Mouse (Mus musculus) kidney, adult 9 months (tissue): ENCODE results near the gene 4930556J24Rik.
A peak's percentile ranks its signal among the peaks of the same experiment; 100 is the strongest.
"Not testable (repeated sequence)": the region's sequence is repeated elsewhere in the genome, so short reads cannot be mapped to it uniquely, and the experiment has no call there.

Experiments
- DNase-seq: peaks from one replicate; pipeline ENCODE4 v3.0.0; 2022

4930556J24Rik gene

GRCm38 (mm10) chr11:3970361-3970760 lies 6.2 kb downstream of the 4930556J24Rik start:
- peak; percentile 1 for DNase-seq

GRCm38 (mm10) chr11:3969837-3970236 lies 6.7 kb downstream of the 4930556J24Rik start:
- peak; percentile 59 for DNase-seq

- no peak for DNase-seq
These were observed 12.0 kb downstream of the 4930556J24Rik start for GRCm38 (mm10) chr11:3964416-3965172.

- DNase-seq, result peak; percentile 92
These were observed 12.8 kb downstream of the 4930556J24Rik start, which contains the start of gene Pes1 for GRCm38 (mm10) chr11:3963610-3964415. Pes1 (plus strand) TSS chr11:3963975.

GRCm38 (mm10) chr11:3963155-3963554 lies 13.4 kb downstream of the 4930556J24Rik start:
- peak; percentile 65 for DNase-seq

GRCm38 (mm10) chr11:3961761-3962160 lies 14.8 kb downstream of the 4930556J24Rik start:
- no peak for DNase-seq

- no peak for DNase-seq
These were observed 15.7 kb downstream of the 4930556J24Rik start for GRCm38 (mm10) chr11:3960901-3961300.

- DNase-seq, result peak; percentile 2
These were observed 21.2 kb downstream of the 4930556J24Rik start for GRCm38 (mm10) chr11:3955371-3955770.

- not testable (repeated sequence) for DNase-seq
These were observed 21.7 kb downstream of the 4930556J24Rik start for GRCm38 (mm10) chr11:3954876-3955275.

- peak; percentile 11 for DNase-seq
These were observed 30.2 kb downstream of the 4930556J24Rik start for GRCm38 (mm10) chr11:3946386-3946785.

GRCm38 (mm10) chr11:3941371-3941770 lies 35.2 kb downstream of the 4930556J24Rik start:
- DNase-seq, result peak; percentile 63

GRCm38 (mm10) chr11:3937321-3937874 lies 39.2 kb downstream of the 4930556J24Rik start:
- DNase-seq, result peak; percentile 93

- DNase-seq, result peak; percentile 14
These were observed 40.3 kb downstream of the 4930556J24Rik start for GRCm38 (mm10) chr11:3936318-3936717.

GRCm38 (mm10) chr11:3935135-3935534 lies 41.4 kb downstream of the 4930556J24Rik start:
- peak; percentile 66 for DNase-seq

GRCm38 (mm10) chr11:3933756-3934285 lies 42.8 kb downstream of the 4930556J24Rik start:
- DNase-seq, result peak; percentile 83

- peak; percentile 98 for DNase-seq
These were observed 44.9 kb downstream of the 4930556J24Rik start, which contains the start of gene Tcn2 for GRCm38 (mm10) chr11:3931511-3932211. Tcn2 (minus strand) TSS chr11:3932159.

GRCm38 (mm10) chr11:3930931-3931330 lies 45.6 kb downstream of the 4930556J24Rik start:
- DNase-seq, result peak; percentile 71

- no peak for DNase-seq
These were observed 46.6 kb downstream of the 4930556J24Rik start for GRCm38 (mm10) chr11:3930019-3930418.

GRCm38 (mm10) chr11:3925916-3926315 lies 50.7 kb downstream of the 4930556J24Rik start:
- DNase-seq, result no peak

GRCm38 (mm10) chr11:3922731-3923130 lies 53.8 kb downstream of the 4930556J24Rik start:
- DNase-seq, result no peak

GRCm38 (mm10) chr11:3922115-3922514 lies 54.5 kb downstream of the 4930556J24Rik start:
- no peak for DNase-seq

- DNase-seq, result peak; percentile 50
These were observed 55.2 kb downstream of the 4930556J24Rik start for GRCm38 (mm10) chr11:3921281-3921850.
